Mouse (Mus musculus) liver, adult 2 months (tissue): Measurements from ENCODE around the gene Hes5. TPM values are rescaled to one million over a fixed set of nuclear protein-coding genes. Genes with fewer than 3 reads are reported as not detected.

Experiments
- DNase-seq: peaks from one replicate; pipeline ENCODE4 v3.0.0-alpha.2; 2011; ENCODE audit warnings: low read depth, low spot score; ENCODE audit errors: extremely low read depth
- H3K27ac ChIP-seq: fragments of 200-500 bp; replicated peaks from 2 replicates; pipeline ENCODE4 v1.5.1; 2012; ENCODE audit warnings: low read depth, mild to moderate bottlenecking, control low read depth, inconsistent platforms, low read length; ENCODE audit not compliant: insufficient read depth
- H3K27me3 ChIP-seq: fragments of 200-500 bp; 2 replicates; pipeline ENCODE4 v1.6.1; 2012; ENCODE audit warnings: mild to moderate bottlenecking, moderate library complexity, low read length, inconsistent platforms; ENCODE audit not compliant: control insufficient read depth, insufficient read depth
- H3K36me3 ChIP-seq: fragments of 200-500 bp; 2 replicates; pipeline ENCODE4 v1.6.1; 2012; ENCODE audit warnings: low read length, inconsistent platforms; ENCODE audit not compliant: control insufficient read depth, insufficient read depth
- H3K4me1 ChIP-seq: fragments of 200-500 bp; 2 replicates; pipeline ENCODE4 v1.6.1; 2011; ENCODE audit warnings: low read length; ENCODE audit not compliant: control insufficient read depth, insufficient read depth
- H3K4me3 ChIP-seq: fragments of 200-500 bp; 2 replicates; pipeline ENCODE4 v1.5.1; 2011; ENCODE audit warnings: low read depth, mild to moderate bottlenecking, control low read depth, low read length, moderate library complexity; ENCODE audit not compliant: insufficient read depth
- H3K79me2 ChIP-seq: fragments of 200-500 bp; 2 replicates; pipeline ENCODE4 v1.6.1; 2012; ENCODE audit warnings: inconsistent platforms, mild to moderate bottlenecking, low read length, moderate library complexity; ENCODE audit not compliant: control insufficient read depth, insufficient read depth
- H3K9ac ChIP-seq: fragments of 200-500 bp; 2 replicates; pipeline ENCODE4 v1.6.1; 2012; ENCODE audit warnings: low read depth, mild to moderate bottlenecking, control low read depth, inconsistent platforms, low read length
- CTCF ChIP-seq: fragments of 200-500 bp; IDR thresholded peaks from 2 replicates; pipeline ENCODE4 v1.5.1; 2011; ENCODE audit warnings: low read depth, low read length, control low read depth
- POLR2A ChIP-seq: fragments of 200-500 bp; IDR thresholded peaks from 2 replicates; pipeline ENCODE4 v1.6.1; 2011; ENCODE audit warnings: low read length, control low read depth; ENCODE audit not compliant: insufficient read depth; ENCODE audit errors: extremely low read depth
- WGBS: fragments of 180-500 bp; shearing (Covaris S2); methylation state at CpG from one replicate; pipeline ENCODE4 v1.1.7; 2018; 5-methylcytosine and 5-hydroxymethylcytosine counted together
- polyA plus RNA-seq: library from polyadenylated mRNA; depleted of rRNA; stranded (reverse); fragments of >200 nt; gene quantifications from 2 replicates; pipeline ENCODE4 v1.2.3, GENCODE M21; 2012; rRNA removed
- total RNA-seq: library from RNA; depleted of rRNA; stranded (reverse); fragments of >200 nt; gene quantifications from 2 replicates; pipeline ENCODE4 v1.2.3, GENCODE M21; 2014; rRNA removed

Hes5 gene
- total and polyA plus RNA-seq, 2 experiments: not detected

- Histone ChIP-seq H3K4me1 (peaks cover 9% of the 10 kb centered on the region; the same call in 1 of the 2 replicates), H3K9ac (no peak overlapping the region), H3K27ac (no peak overlapping the region), H3K79me2 (no peaks in the 10 kb centered on the region), H3K4me3 (no peak overlapping the region), H3K36me3 (no peaks in the 10 kb centered on the region), H3K27me3 (no peaks in the 10 kb centered on the region)
- no peak for TF ChIP-seq POLR2A
- TF ChIP-seq CTCF: no peak
- 76% methylated on average over 8 of the region's 8 CpGs for WGBS
- no peak for DNase-seq
Observed at GRCm38 (mm10) chr4:155011312-155012025, 50.7 kb downstream of the Hes5 start.

Other genes with a start within 250 kb of the Hes5 start
- not detected in 2 replicates for gene Ttc34, start 123.5 kb upstream of the Hes5 start, total RNA-seq
- gene Ttc34, start 123.5 kb upstream of the Hes5 start, polyA plus RNA-seq: 0.05 TPM in 1 of 2 replicates, not detected in the other
- 0.07 TPM in 1 of 2 replicates, not detected in the other for gene Mmel1, start 91.3 kb upstream of the Hes5 start, total RNA-seq
- 0.04 TPM in 1 of 2 replicates, not detected in the other for gene Mmel1, start 91.3 kb upstream of the Hes5 start, polyA plus RNA-seq
- 14.8 and 15.2 TPM in 2 replicates for gene Fam213b, start 61.8 kb upstream of the Hes5 start, total RNA-seq
- gene Fam213b, start 61.8 kb upstream of the Hes5 start, polyA plus RNA-seq: 23.3 and 35.3 TPM in 2 replicates
- 11.2 and 14.4 TPM in 2 replicates for gene Tnfrsf14, start 32.4 kb upstream of the Hes5 start, total RNA-seq
- gene Tnfrsf14, start 32.4 kb upstream of the Hes5 start, polyA plus RNA-seq: 25.9 and 55.6 TPM in 2 replicates
- 13.5 and 13.6 TPM in 2 replicates for gene Pank4, start 3.2 kb downstream of the Hes5 start, total RNA-seq
- gene Pank4, start 3.2 kb downstream of the Hes5 start, polyA plus RNA-seq: 13.0 and 19.5 TPM in 2 replicates
- gene Plch2, start 95.9 kb downstream of the Hes5 start, total RNA-seq: 0.07 TPM in 1 of 2 replicates, not detected in the other
- gene Plch2, start 95.9 kb downstream of the Hes5 start, polyA plus RNA-seq: 0.01 and 0.04 TPM in 2 replicates
- 3.7 and 4.5 TPM in 2 replicates for gene Pex10, start 106.1 kb downstream of the Hes5 start, total RNA-seq
- 11.2 and 13.0 TPM in 2 replicates for gene Pex10, start 106.1 kb downstream of the Hes5 start, polyA plus RNA-seq
- gene Rer1, start 125.5 kb downstream of the Hes5 start, total RNA-seq: 128 and 135 TPM in 2 replicates
- gene Rer1, start 125.5 kb downstream of the Hes5 start, polyA plus RNA-seq: 84.3 and 92.1 TPM in 2 replicates
- 2.5 and 4.2 TPM in 2 replicates for gene Morn1, start 125.7 kb downstream of the Hes5 start, total RNA-seq
- gene Morn1, start 125.7 kb downstream of the Hes5 start, polyA plus RNA-seq: 3.0 and 3.6 TPM in 2 replicates